In genomic region chr12:3385940-3386339, GRCm38 (mm10) we compare ENCODE assay signal across 12 mouse cellular contexts. TPM values are rescaled to one million over a fixed set of nuclear protein-coding genes. Genes with fewer than 3 reads are reported as not detected.
A peak's percentile ranks its signal among the peaks of the same experiment; 100 is the strongest.
DNase-seq lines count a peak whose midpoint lies in the region; ATAC-seq and TF ChIP-seq lines count a peak whose summit lies in the region.
"Had no signal": no experiment of that assay in that cellular context is flagged by ENCODE, and none has a peak within 500 bp of the region (broad histone marks: within the 10 kb centered on the region; RNA-seq: fewer than 3 reads in every experiment).

No protein-coding gene starts in this region.

- H3K9ac ChIP-seq in midbrain, embryonic 13.5 days (replicated peaks) = no peak overlapping the region
- H3K9ac ChIP-seq: lung, embryonic 14.5 days had no signal

- no peak overlapping the region for H3K4me3 ChIP-seq in cortical plate, adult 2 months (ENCODE audit: insufficient read depth, low read length)
- no peak overlapping the region for H3K4me3 ChIP-seq in midbrain, embryonic 13.5 days (replicated peaks)

- H3K9me3 ChIP-seq in midbrain, embryonic 13.5 days = no peaks in the 10 kb centered on the region

- 61% methylated on average over 10 of the region's 10 CpGs for WGBS in midbrain, embryonic 13.5 days

- 0 out of 2 replicates have a peak, but pooled peaks have one; percentile 5 for ATAC-seq in midbrain, embryonic 13.5 days

- H3K27ac ChIP-seq in cortical plate, adult 2 months (ENCODE audit: insufficient read depth, low read length) = peak overlapping the region; percentile 4; the same call in 1 of the 2 replicates
- peak overlapping the region; percentile 51; the same call in 1 of the 2 replicates for H3K27ac ChIP-seq in midbrain, embryonic 13.5 days

- peaks cover 6% of the 10 kb centered on the region for H3K4me1 ChIP-seq in cortical plate, adult 2 months (ENCODE audit: control insufficient read depth, insufficient read depth, low read length)
- H3K4me1 ChIP-seq in midbrain, embryonic 13.5 days (replicated peaks) = peaks cover 17% of the 10 kb centered on the region

- H3K4me2 ChIP-seq in midbrain, embryonic 13.5 days (replicated peaks) = no peak overlapping the region
- H3K4me2 ChIP-seq: lung, embryonic 14.5 days had no signal

- H3K27me3 ChIP-seq in midbrain, embryonic 13.5 days = no peaks in the 10 kb centered on the region
- H3K27me3 ChIP-seq: CH12.LX had no signal

- DNase-seq in cerebellum, postnatal 25 days = peak; percentile 49 to 62
- DNase-seq in cerebellum, adult 9-10 months = no peak
- peak; percentile 47 for DNase-seq in layer of hippocampus, adult 9-11 months
- DNase-seq in layer of hippocampus, adult 9-10 months (ENCODE audit: low spot score) = no peak
- no peak for DNase-seq in retina, embryonic 14.5 days (ENCODE audit: low spot score)
- DNase-seq in spleen, adult 18-20 months = no peak
- DNase-seq: kidney, adult 11 months; lung, embryonic 14.5 days; thymus, adult 18-20 months had no signal

- no peak for TF ChIP-seq POLR2A in cortical plate, adult 2 months (IDR thresholded peaks at IDR 0.05; ENCODE audit: extremely low read depth, insufficient read depth, low read length)

- H3K36me3 ChIP-seq in midbrain, embryonic 13.5 days = peaks cover 88% of the 10 kb centered on the region

- no peak for TF ChIP-seq CTCF in cortical plate, adult 2 months (IDR thresholded peaks at IDR 0.05; ENCODE audit: extremely low read depth, insufficient read depth, low read length)

RNA-seq across cellular contexts. Expression of gene Kif3c, which starts 21.0 kb away (rescaled TPM):
- polyA plus RNA-seq in cortical plate, adult 2 months (2012; rRNA removed) = 123 and 130 TPM in 2 replicates
- 77.4 and 77.9 TPM in 2 replicates for polyA plus RNA-seq in midbrain, embryonic 13.5 days (2015; fragmentation: Nextera tagmentation; extraction: Ambion mirVana)

RNA-seq across cellular contexts. Expression of gene Asxl2, which starts 40.7 kb away (rescaled TPM):
- polyA plus RNA-seq in cortical plate, adult 2 months (2012; rRNA removed) = 10.2 and 11.0 TPM in 2 replicates
- polyA plus RNA-seq in midbrain, embryonic 13.5 days (2015; fragmentation: Nextera tagmentation; extraction: Ambion mirVana) = 15.6 and 16.1 TPM in 2 replicates

Comparison
In these comparisons a context has a peak if more than half of its experiments do, and no peak if none do; other contexts are left out.
1. DNase-seq: peak in cerebellum, postnatal 25 days (2 of 2) and layer of hippocampus, adult 9-11 months (single experiment); none in cerebellum, adult 9-10 months (single experiment), layer of hippocampus, adult 9-10 months (single experiment), retina, embryonic 14.5 days (single experiment) and spleen, adult 18-20 months (0 of 2).